Mouse (Mus musculus): Measurements from ENCODE around the gene Gnaq. TPM values are rescaled to one million over a fixed set of nuclear protein-coding genes. Genes with fewer than 3 reads are reported as not detected.

The Gnaq gene
- polyA plus RNA-seq, 1 experiment: 12.6 TPM

DNA sequence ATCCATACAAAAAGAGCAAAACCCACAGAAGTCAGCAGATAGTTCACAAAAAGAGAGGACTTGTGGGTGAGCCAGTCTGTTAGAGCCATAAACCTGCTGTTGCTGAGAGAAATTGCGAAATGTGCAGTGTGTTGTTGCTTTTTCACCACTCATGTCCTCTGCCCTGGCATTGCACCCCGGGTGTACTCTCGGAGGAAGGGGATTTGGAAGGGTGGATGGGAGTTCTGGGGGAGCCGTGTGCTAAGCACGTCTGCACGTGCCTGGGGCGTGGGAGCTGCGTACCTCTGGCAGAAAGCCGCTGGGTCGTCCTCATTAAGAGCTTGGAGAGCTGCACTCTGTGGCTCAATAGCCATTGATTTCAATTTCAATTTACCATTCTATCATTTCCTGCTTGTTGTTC lies 234.6 kb downstream of the Gnaq start:
- TF ChIP-seq FLI1 (IDR thresholded peaks at IDR 0.05; ENCODE audit: low read length) (no peak), GATA1 (IDR thresholded peaks at IDR 0.05; ENCODE audit: borderline replicate concordance, low read length) (no peak)
- H3K9me3 ChIP-seq: no peaks in the 10 kb centered on the region
- H3K36me3 ChIP-seq (replicated peaks; ENCODE audit: low read length): peaks cover 88% of the 10 kb centered on the region
- no peak overlapping the region for H3K4me3 ChIP-seq (replicated peaks)
- H3K27me3 ChIP-seq (replicated peaks): no peaks in the 10 kb centered on the region
- peaks cover 30% of the 10 kb centered on the region for H3K4me1 ChIP-seq

DNA sequence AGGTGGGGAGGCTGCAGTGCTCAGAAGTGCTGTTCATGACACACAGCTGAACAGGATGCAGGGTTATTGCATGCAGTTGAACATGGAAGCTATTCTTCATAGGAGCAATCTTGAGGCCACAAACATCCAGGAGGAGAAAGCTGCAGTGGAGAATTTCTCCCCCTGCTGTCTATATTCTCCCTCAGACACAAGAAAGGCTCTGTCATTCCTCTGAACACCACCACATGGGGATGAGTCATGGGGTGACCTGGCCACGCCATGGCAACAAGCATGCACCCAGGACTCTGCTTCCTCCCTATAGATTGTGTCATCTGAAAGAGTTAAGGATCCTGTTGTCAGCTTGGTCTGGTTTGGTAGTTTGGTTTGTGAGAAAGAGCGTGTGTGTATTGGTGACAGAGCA lies 239.0 kb downstream of the Gnaq start:
- no peak for TF ChIP-seq FLI1 (IDR thresholded peaks at IDR 0.05; ENCODE audit: low read length)
- TF ChIP-seq GATA1 (IDR thresholded peaks at IDR 0.05; ENCODE audit: borderline replicate concordance, low read length): no peak
- H3K27me3 ChIP-seq (replicated peaks): no peaks in the 10 kb centered on the region
- peaks cover 48% of the 10 kb centered on the region for H3K4me1 ChIP-seq
- H3K4me3 ChIP-seq (replicated peaks): no peak overlapping the region
- H3K9me3 ChIP-seq: no peaks in the 10 kb centered on the region
- H3K36me3 ChIP-seq (replicated peaks; ENCODE audit: low read length): peaks cover 94% of the 10 kb centered on the region

DNA sequence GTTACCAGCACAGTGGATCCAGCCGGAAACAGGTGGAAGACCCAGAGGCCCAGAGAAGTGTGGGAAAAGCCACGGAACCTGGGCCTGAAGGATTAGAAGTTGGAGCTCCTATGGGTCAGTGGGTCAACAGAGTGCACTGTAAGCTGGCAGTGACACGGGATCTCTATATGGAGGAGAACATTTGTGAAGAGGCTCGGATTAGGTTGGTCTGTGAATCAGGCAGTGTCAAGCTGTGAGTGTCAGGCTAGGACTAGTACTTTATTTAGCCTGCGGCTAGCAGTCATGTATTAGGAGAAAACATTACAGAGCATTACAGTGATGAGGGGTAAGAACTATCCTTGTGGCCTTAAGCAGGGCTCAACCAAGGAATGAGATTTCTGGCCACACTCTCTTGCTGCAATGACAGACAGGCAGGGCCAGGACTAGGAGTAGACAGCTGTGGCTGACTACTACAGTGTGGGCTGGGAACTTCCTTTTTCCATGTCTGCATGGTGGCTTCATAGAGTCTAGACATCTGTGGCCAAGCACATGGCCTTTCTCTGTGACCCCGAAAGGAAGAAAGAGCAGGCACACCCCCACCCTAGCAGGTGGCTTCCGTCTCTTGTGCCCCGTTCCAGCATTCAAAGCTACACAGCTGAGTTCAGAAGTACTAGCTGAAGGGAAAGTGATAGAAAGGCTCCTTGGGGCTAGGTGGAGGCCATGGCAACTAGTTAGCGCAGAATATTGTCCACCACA lies 240.3 kb downstream of the Gnaq start:
- Histone ChIP-seq H3K9me3 (no peaks in the 10 kb centered on the region), H3K27me3 (replicated peaks) (no peaks in the 10 kb centered on the region), H3K36me3 (replicated peaks; ENCODE audit: low read length) (peaks cover 94% of the 10 kb centered on the region), H3K4me3 (replicated peaks) (no peak overlapping the region), H3K4me1 (peaks cover 51% of the 10 kb centered on the region)
- no peak for TF ChIP-seq FLI1 (IDR thresholded peaks at IDR 0.05; ENCODE audit: low read length)
- TF ChIP-seq GATA1 (IDR thresholded peaks at IDR 0.05; ENCODE audit: borderline replicate concordance, low read length): no peak

DNA sequence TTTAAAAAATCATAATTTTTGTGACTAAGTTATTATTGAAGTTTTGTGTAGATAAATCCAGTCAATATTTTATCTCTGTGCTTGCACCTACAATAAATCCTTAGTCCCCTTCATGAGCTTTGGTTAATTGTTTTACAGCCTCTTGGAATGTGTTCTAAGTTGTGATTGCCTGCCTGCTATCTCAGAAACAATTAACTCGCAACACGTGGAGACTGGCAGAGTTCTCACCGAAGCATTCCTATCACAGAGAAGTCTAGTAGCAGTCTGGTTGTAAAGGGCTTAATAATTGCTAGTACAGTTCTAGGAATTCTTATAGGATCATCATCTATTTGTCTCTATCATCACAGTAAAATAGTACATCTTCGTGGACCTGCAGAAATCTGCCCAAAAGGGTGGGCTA lies 243.2 kb downstream of the Gnaq start:
- Histone ChIP-seq H3K4me3 (replicated peaks) (no peak overlapping the region), H3K4me1 (peaks cover 40% of the 10 kb centered on the region), H3K27me3 (replicated peaks) (no peaks in the 10 kb centered on the region), H3K36me3 (replicated peaks; ENCODE audit: low read length) (peaks cover 96% of the 10 kb centered on the region), H3K9me3 (no peaks in the 10 kb centered on the region)
- TF ChIP-seq GATA1 (IDR thresholded peaks at IDR 0.05; ENCODE audit: borderline replicate concordance, low read length): no peak
- TF ChIP-seq FLI1 (IDR thresholded peaks at IDR 0.05; ENCODE audit: low read length): no peak

DNA sequence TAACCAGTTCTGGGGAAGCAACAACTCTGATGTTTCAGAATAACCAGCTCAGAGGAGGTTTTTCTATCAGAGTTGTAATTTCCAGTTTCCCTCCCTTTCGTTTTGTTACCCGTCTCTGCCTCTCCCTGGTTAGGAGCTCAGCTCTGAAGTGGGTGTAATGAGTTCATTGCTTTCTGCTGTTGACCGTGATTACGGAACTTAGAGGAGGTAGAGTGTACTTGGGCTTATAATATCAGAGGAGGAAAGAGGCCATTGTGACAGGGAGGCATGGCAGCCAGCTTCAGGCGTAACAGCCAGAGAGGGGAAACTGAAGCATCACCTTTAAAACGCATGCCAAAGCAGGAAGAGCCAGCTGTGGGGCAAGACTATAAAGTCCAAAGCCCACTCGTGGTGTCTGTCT lies 245.9 kb downstream of the Gnaq start:
- H3K4me3 ChIP-seq (replicated peaks): no peak overlapping the region

DNA sequence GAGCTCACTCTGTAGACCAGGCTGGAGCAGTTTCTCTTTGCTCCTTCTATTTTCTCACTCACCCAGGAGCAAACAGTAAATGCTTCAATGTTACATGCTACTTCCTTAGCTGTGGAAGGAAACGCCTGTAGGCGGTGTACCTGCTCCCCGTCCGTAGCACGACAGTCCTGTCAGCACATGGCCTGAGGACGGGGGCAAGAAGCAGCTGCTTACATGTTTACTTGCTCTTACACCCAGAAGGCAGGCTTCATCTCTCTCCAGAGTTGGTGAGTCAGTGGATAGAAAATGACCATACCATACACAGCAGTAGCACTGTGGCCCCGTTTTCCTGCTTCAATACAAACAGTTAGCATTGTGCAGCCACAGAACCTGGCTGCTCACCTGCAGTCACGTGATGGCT lies 247.1 kb downstream of the Gnaq start:
- Histone ChIP-seq H3K4me1 (peaks cover 28% of the 10 kb centered on the region), H3K4me3 (replicated peaks) (no peak overlapping the region), H3K36me3 (replicated peaks; ENCODE audit: low read length) (peaks cover 96% of the 10 kb centered on the region), H3K9me3 (no peaks in the 10 kb centered on the region), H3K27me3 (replicated peaks) (no peaks in the 10 kb centered on the region)
- TF ChIP-seq FLI1 (IDR thresholded peaks at IDR 0.05; ENCODE audit: low read length): no peak
- no peak for TF ChIP-seq GATA1 (IDR thresholded peaks at IDR 0.05; ENCODE audit: borderline replicate concordance, low read length)

More for the DNA sequence above, 245.9 kb downstream of the Gnaq start:
- Histone ChIP-seq H3K36me3 (replicated peaks; ENCODE audit: low read length) (peaks cover 94% of the 10 kb centered on the region), H3K4me1 (peaks cover 29% of the 10 kb centered on the region), H3K9me3 (no peaks in the 10 kb centered on the region), H3K27me3 (replicated peaks) (no peaks in the 10 kb centered on the region)
- TF ChIP-seq FLI1 (IDR thresholded peaks at IDR 0.05; ENCODE audit: low read length) (no peak), GATA1 (IDR thresholded peaks at IDR 0.05; ENCODE audit: borderline replicate concordance, low read length) (no peak)

DNA sequence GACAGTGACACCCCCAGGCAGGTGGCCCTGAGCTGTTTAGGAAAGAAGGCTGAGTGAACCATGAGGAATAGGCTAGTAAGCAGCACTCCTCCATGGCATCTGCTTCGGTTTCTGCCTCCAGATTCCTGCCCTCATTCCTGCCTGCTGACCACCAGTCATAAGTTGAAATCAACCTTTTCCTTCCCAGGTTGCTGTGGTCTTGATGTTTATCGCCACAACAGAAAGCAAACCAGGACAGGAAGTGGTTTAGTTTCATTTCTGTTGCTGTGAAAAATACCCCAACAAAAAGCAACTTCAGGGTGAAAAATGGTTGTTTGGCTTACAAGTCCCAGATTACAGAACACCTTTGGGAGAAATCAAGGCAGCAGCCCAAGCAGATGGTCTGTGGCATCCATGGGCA lies 249.8 kb downstream of the Gnaq start:
- peaks cover 38% of the 10 kb centered on the region for H3K4me1 ChIP-seq
- H3K9me3 ChIP-seq: no peaks in the 10 kb centered on the region
- TF ChIP-seq GATA1 (IDR thresholded peaks at IDR 0.05; ENCODE audit: borderline replicate concordance, low read length): no peak
- H3K4me3 ChIP-seq (replicated peaks): no peak overlapping the region
- peaks cover 96% of the 10 kb centered on the region for H3K36me3 ChIP-seq (replicated peaks; ENCODE audit: low read length)
- no peaks in the 10 kb centered on the region for H3K27me3 ChIP-seq (replicated peaks)

DNA sequence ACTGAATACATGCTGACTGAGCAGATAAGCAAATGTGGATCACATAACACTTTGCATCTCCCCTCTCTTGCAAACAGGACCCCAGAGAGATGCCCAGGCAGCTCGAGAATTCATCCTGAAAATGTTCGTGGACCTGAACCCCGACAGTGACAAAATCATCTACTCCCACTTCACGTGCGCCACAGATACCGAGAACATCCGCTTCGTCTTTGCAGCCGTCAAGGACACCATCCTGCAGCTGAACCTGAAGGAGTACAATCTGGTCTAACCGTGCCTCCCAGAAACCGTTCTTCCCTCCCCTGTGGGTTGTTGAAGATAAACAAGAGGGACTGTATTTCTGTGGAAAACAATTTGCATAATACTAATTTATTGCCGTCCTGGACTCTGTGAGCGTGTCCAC lies 250.5 kb downstream of the Gnaq start:
- Histone ChIP-seq H3K9me3 (no peaks in the 10 kb centered on the region), H3K27me3 (replicated peaks) (no peaks in the 10 kb centered on the region), H3K4me1 (peaks cover 38% of the 10 kb centered on the region), H3K4me3 (replicated peaks) (no peak overlapping the region), H3K36me3 (replicated peaks; ENCODE audit: low read length) (peaks cover 96% of the 10 kb centered on the region)
- TF ChIP-seq FLI1 (IDR thresholded peaks at IDR 0.05; ENCODE audit: low read length) (no peak), GATA1 (IDR thresholded peaks at IDR 0.05; ENCODE audit: borderline replicate concordance, low read length) (no peak)

DNA sequence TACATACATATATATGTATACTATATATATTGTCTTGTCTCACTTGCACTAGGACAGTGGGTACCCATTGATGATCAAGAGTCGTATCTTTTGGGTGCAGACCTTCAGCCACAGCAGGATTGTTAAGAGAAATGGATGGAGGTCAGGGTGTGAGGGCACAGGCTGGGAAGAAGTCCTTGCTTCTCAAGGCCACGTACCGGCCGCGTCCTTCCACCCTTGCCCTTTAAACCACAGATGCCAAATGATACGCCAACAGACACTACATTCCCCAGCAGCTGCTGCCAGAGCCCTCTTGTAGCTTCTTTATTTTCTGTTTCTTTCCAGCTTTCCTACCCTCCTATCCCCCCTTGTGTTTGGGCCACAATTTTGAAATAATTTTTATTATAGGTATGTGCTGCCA lies 251.5 kb downstream of the Gnaq start:
- peaks cover 95% of the 10 kb centered on the region for H3K36me3 ChIP-seq (replicated peaks; ENCODE audit: low read length)

DNA sequence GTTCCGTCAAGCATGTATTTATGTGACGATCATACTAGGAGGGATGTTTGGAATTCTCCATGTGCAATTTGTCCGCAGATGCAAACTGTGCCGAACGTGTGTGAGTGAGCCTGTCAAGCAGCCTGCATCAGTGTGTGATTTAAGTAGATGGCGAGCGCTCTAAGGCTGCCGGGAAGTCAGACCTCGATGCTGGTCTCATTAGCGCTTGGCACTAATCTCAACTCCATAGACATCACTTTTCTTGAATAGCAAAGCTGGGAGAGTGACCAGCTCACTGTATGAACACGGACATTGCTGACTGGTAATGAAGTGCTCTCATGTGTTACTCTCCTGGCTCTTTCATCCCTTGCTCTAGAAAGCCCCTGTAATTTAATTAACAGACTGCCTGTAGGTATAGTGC lies 252.3 kb downstream of the Gnaq start:
- Histone ChIP-seq H3K9me3 (no peaks in the 10 kb centered on the region), H3K27me3 (replicated peaks) (no peaks in the 10 kb centered on the region), H3K4me1 (peaks cover 35% of the 10 kb centered on the region), H3K36me3 (replicated peaks; ENCODE audit: low read length) (peaks cover 95% of the 10 kb centered on the region), H3K4me3 (replicated peaks) (no peak overlapping the region)
- TF ChIP-seq GATA1 (IDR thresholded peaks at IDR 0.05; ENCODE audit: borderline replicate concordance, low read length): no peak
- TF ChIP-seq FLI1 (IDR thresholded peaks at IDR 0.05; ENCODE audit: low read length): no peak

More for the DNA sequence above, 251.5 kb downstream of the Gnaq start:
- no peak overlapping the region for H3K4me3 ChIP-seq (replicated peaks)
- H3K9me3 ChIP-seq: no peaks in the 10 kb centered on the region
- TF ChIP-seq GATA1 (IDR thresholded peaks at IDR 0.05; ENCODE audit: borderline replicate concordance, low read length): no peak
- H3K27me3 ChIP-seq (replicated peaks): no peaks in the 10 kb centered on the region
- H3K4me1 ChIP-seq: peaks cover 38% of the 10 kb centered on the region
